Mouse (Mus musculus): ENCODE results near the gene Ric3. TPM values are rescaled to one million over a fixed set of nuclear protein-coding genes. Genes with fewer than 3 reads are reported as not detected.

Gene Ric3
- polyA plus RNA-seq, 1 experiment from 2014 or later = 0.33 TPM

- Histone ChIP-seq H3K9me3 (ENCODE audit: low read length) (no peaks in the 10 kb centered on the region), H3K4me3 (ENCODE audit: low read depth, low read length) (no peak overlapping the region), H3K36me3 (replicated peaks; ENCODE audit: insufficient read depth, low read length) (no peaks in the 10 kb centered on the region), H3K27me3 (ENCODE audit: insufficient read depth, low read length) (peaks cover 30% of the 10 kb centered on the region), H3K4me1 (ENCODE audit: insufficient read depth) (no peaks in the 10 kb centered on the region), H3K9ac (replicated peaks) (no peak overlapping the region), H3K27ac (ENCODE audit: low read depth) (no peak overlapping the region), H3K4me2 (ENCODE audit: low read depth, low read length) (no peak overlapping the region)
- DNase-seq = no peak
- no peak for ATAC-seq
- WGBS (ENCODE audit: insufficient replicate concordance) = 45% methylated on average over 4 of the region's 4 CpGs
- TF ChIP-seq CTCF (IDR thresholded peaks at IDR 0.05; ENCODE audit: low read depth) (no peak), EP300 (IDR thresholded peaks at IDR 0.05; ENCODE audit: low read depth) (no peak)
These were observed 70.0 kb downstream of the Ric3 start for GRCm38 (mm10) chr7:109012998-109013625.

- TF ChIP-seq EP300 (IDR thresholded peaks at IDR 0.05; ENCODE audit: low read depth) = no peak
- TF ChIP-seq CTCF (IDR thresholded peaks at IDR 0.05; ENCODE audit: low read depth) = no peak
These were observed 70.6 kb downstream of the Ric3 start for GRCm38 (mm10) chr7:109012575-109012974.

GRCm38 (mm10) chr7:109011596-109012180 is 71.4 kb downstream of the Ric3 start:
- Histone ChIP-seq H3K9ac (replicated peaks) (no peak overlapping the region), H3K27ac (ENCODE audit: low read depth) (no peak overlapping the region), H3K4me2 (ENCODE audit: low read depth, low read length) (no peak overlapping the region), H3K4me1 (ENCODE audit: insufficient read depth) (no peaks in the 10 kb centered on the region), H3K4me3 (ENCODE audit: low read depth, low read length) (no peak overlapping the region), H3K27me3 (ENCODE audit: insufficient read depth, low read length) (peaks cover 30% of the 10 kb centered on the region), H3K36me3 (replicated peaks; ENCODE audit: insufficient read depth, low read length) (no peaks in the 10 kb centered on the region), H3K9me3 (ENCODE audit: low read length) (no peaks in the 10 kb centered on the region)
- ATAC-seq (no peak), DNase-seq (no peak)
- WGBS (ENCODE audit: insufficient replicate concordance) = 54% methylated on average over 8 of the region's 8 CpGs
- TF ChIP-seq CTCF (IDR thresholded peaks at IDR 0.05; ENCODE audit: low read depth) (no peak), EP300 (IDR thresholded peaks at IDR 0.05; ENCODE audit: low read depth) (no peak)

More at GRCm38 (mm10) chr7:109012575-109012974, 70.6 kb downstream of the Ric3 start:
- Histone ChIP-seq H3K36me3 (replicated peaks; ENCODE audit: insufficient read depth, low read length) (no peaks in the 10 kb centered on the region), H3K4me3 (ENCODE audit: low read depth, low read length) (no peak overlapping the region), H3K4me1 (ENCODE audit: insufficient read depth) (no peaks in the 10 kb centered on the region), H3K9ac (replicated peaks) (no peak overlapping the region), H3K4me2 (ENCODE audit: low read depth, low read length) (no peak overlapping the region), H3K27ac (ENCODE audit: low read depth) (no peak overlapping the region), H3K27me3 (ENCODE audit: insufficient read depth, low read length) (peaks cover 30% of the 10 kb centered on the region), H3K9me3 (ENCODE audit: low read length) (no peaks in the 10 kb centered on the region)
- DNase-seq = no peak
- no peak for ATAC-seq
- WGBS (ENCODE audit: insufficient replicate concordance) = 67% methylated on average over 1 of the region's 1 CpGs

- Histone ChIP-seq H3K4me1 (ENCODE audit: insufficient read depth) (no peaks in the 10 kb centered on the region), H3K27me3 (ENCODE audit: insufficient read depth, low read length) (peaks cover 30% of the 10 kb centered on the region), H3K36me3 (replicated peaks; ENCODE audit: insufficient read depth, low read length) (no peaks in the 10 kb centered on the region), H3K27ac (ENCODE audit: low read depth) (no peak overlapping the region), H3K9ac (replicated peaks) (no peak overlapping the region), H3K9me3 (ENCODE audit: low read length) (no peaks in the 10 kb centered on the region), H3K4me2 (ENCODE audit: low read depth, low read length) (peak overlapping the region; percentile 52), H3K4me3 (ENCODE audit: low read depth, low read length) (0 out of 2 replicates have a peak overlapping the region, but pooled peaks have one; percentile 20)
- TF ChIP-seq EP300 (IDR thresholded peaks at IDR 0.05; ENCODE audit: low read depth) = no peak
- no peak for TF ChIP-seq CTCF (IDR thresholded peaks at IDR 0.05; ENCODE audit: low read depth)
- WGBS (ENCODE audit: insufficient replicate concordance) = 4% methylated on average over 58 of the region's 82 CpGs
- DNase-seq (no peak), ATAC-seq (no peak)
These were observed 72.2 kb downstream of the Ric3 start for GRCm38 (mm10) chr7:109010720-109011595.

GRCm38 (mm10) chr7:109009260-109009659 is 73.9 kb downstream of the Ric3 start:
- TF ChIP-seq CTCF (IDR thresholded peaks at IDR 0.05; ENCODE audit: low read depth) (no peak), EP300 (IDR thresholded peaks at IDR 0.05; ENCODE audit: low read depth) (no peak)
- DNase-seq = no peak
- peaks cover 33% of the 10 kb centered on the region for H3K27me3 ChIP-seq (ENCODE audit: insufficient read depth, low read length)

GRCm38 (mm10) chr7:109003653-109004052 is 79.5 kb downstream of the Ric3 start:
- Histone ChIP-seq H3K4me3 (ENCODE audit: low read depth, low read length) (no peak overlapping the region), H3K4me2 (ENCODE audit: low read depth, low read length) (no peak overlapping the region), H3K27ac (ENCODE audit: low read depth) (no peak overlapping the region), H3K9ac (replicated peaks) (no peak overlapping the region), H3K27me3 (ENCODE audit: insufficient read depth, low read length) (peaks cover 2% of the 10 kb centered on the region; the same call in 1 of the 2 replicates), H3K4me1 (ENCODE audit: insufficient read depth) (no peaks in the 10 kb centered on the region), H3K9me3 (ENCODE audit: low read length) (no peaks in the 10 kb centered on the region), H3K36me3 (replicated peaks; ENCODE audit: insufficient read depth, low read length) (no peaks in the 10 kb centered on the region)
- ATAC-seq (no peak), DNase-seq (no peak)
- WGBS (ENCODE audit: insufficient replicate concordance) = 12% methylated on average over 3 of the region's 3 CpGs
- no peak for TF ChIP-seq EP300 (IDR thresholded peaks at IDR 0.05; ENCODE audit: low read depth)
- TF ChIP-seq CTCF (IDR thresholded peaks at IDR 0.05; ENCODE audit: low read depth) = no peak

More at GRCm38 (mm10) chr7:109009260-109009659, 73.9 kb downstream of the Ric3 start:
- Histone ChIP-seq H3K9ac (replicated peaks) (no peak overlapping the region), H3K9me3 (ENCODE audit: low read length) (no peaks in the 10 kb centered on the region), H3K4me3 (ENCODE audit: low read depth, low read length) (no peak overlapping the region), H3K4me1 (ENCODE audit: insufficient read depth) (no peaks in the 10 kb centered on the region), H3K27ac (ENCODE audit: low read depth) (no peak overlapping the region), H3K36me3 (replicated peaks; ENCODE audit: insufficient read depth, low read length) (no peaks in the 10 kb centered on the region), H3K4me2 (ENCODE audit: low read depth, low read length) (no peak overlapping the region)
- WGBS (ENCODE audit: insufficient replicate concordance) = 77% methylated on average over 1 of the region's 1 CpGs
- ATAC-seq = no peak

Data from liver, postnatal 0 days (tissue).